Mouse (Mus musculus) left cerebral cortex, adult 9 months (tissue): Measurements from ENCODE around the gene Rnf145.
"Not testable (repeated sequence)": the region's sequence is repeated elsewhere in the genome, so short reads cannot be mapped to it uniquely, and the experiment has no call there.

Experiments used
- DNase-seq, 2 experiments: peaks; one replicate each; pipeline ENCODE4 v3.0.0; 2022; ENCODE audit warnings: low spot score in 2 of 2

Rnf145 gene

GRCm38 (mm10) chr11:44562389-44563135 is 43.8 kb downstream of the Rnf145 start:
- DNase-seq: peak in 1 of 2 experiments; percentile 53

GRCm38 (mm10) chr11:44564245-44564864 is 45.6 kb downstream of the Rnf145 start:
- no peak for DNase-seq

DNA sequence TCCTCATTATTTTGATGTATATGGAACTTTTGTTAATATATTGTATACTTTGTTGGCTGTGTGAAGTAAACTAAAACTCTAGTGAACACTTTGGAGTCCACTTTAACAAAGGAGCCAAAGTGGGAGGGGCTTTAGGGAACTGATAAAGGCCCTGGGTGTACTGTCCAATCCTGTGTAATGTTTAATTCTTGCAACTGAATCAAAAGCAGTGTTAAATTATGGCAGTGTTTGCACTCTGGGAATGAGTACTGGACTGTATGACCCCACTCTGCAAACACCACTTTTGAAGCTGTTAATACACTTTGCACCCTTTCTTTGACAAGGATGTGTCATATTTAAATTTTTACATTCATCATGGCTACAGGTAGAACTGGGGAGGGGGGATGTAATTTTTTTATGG is 46.2 kb downstream of the Rnf145 start:
- no peak for DNase-seq

DNA sequence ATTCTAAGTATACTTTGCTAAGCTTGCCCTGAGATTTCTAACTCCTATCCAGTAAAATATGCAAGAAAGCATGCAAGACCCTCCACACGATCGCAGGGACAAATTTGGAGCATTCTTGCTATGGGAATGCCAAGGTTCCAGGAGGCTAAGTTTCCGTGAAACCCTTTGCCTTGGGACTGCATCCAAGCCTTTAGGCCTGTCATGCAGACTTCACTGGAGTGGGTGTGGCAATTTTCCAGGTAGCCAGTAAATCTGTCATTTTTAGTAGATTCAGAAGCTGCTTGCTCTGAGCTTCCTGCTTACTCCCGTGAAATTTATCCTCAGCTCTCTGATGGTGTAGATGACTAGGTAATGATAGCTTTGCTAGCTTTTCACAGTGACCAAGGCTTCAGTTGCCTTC is 51.6 kb downstream of the Rnf145 start:
- not testable (repeated sequence) for DNase-seq

- no peak for DNase-seq
These were observed 54.0 kb downstream of the Rnf145 start for GRCm38 (mm10) chr11:44572781-44573180.

DNA sequence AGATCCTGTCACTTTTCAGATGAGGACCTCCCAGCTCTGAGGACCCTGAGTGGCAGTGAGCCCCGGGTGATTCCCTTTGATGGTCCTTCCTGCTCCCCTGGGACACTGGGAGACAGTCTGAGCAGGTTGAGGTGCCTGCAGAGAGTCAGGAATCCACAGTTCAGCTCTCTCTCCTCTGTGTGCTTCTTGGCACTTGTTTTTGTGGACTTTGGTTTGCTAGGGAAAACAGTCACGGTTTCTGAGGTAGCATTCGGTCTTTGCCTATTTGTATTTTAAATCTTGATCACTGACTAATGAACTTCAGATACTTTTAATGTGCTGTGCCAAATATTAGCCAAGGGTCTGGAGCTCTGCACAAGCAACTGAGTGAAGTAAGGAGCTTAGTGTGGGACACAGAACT is 54.6 kb downstream of the Rnf145 start:
- DNase-seq: no peak

DNA sequence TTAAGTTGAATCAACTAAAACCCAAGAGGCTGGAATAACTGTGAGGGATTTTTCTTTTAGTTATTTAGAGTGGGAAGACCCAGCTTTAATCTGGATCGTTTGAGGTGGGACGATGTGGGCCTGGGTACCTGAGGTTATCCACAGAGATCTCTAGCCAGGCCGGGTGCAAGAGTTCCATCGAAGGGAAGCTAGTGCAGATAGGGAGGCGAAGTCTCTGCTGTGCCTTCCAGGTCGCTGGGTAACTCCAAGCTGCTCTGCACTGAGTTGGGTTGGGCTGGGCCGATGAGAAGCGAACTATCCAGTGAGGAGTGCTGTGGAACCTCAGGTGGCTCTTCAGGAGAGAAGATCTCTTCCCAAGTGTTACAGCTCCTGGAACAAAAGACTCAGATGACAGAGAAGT is 55.6 kb downstream of the Rnf145 start:
- DNase-seq: no peak

DNA sequence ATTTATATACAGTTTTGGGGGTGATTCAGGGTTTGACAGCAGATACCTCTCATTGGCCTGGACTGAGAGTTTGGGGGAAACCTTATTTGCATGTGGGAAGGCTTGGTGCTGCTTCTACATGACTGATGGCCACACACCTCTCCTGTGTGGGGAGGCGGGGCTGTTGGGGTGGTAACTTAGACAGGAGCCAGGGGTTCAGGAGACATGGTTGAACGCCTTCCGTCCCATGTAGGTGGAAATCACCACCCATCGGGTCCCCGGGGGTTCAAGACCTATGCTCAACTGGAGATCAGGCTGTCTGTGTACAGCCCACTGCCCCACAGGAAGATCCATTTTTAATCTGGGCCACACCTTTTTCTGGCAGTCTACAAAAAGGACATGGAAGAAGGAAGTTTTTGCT is 56.1 kb downstream of the Rnf145 start:
- no peak for DNase-seq

GRCm38 (mm10) chr11:44577911-44578310 is 59.1 kb downstream of the Rnf145 start:
- no peak for DNase-seq

DNA sequence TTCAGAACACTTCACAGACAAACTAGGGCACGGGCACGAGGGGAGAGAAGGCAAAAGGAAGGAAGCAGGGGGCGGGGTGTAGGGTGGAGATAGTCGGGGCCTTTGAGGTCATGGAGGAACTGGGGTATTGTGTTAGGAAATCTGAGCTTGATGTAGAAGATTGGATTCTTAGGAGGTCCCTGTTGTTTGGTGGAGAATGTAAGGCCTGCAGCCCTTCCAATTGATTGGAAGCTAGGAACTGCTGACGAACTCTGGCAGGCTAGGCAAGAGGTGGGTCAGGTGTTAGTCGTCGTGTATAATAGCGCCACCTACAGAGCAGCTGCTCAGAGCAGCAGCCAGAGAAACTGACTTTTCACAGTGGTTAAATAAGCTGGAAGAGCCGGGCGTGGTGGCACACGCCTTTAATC is 62.5 kb downstream of the Rnf145 start:
- peak in 1 of 2 experiments; percentile 31 for DNase-seq

DNA sequence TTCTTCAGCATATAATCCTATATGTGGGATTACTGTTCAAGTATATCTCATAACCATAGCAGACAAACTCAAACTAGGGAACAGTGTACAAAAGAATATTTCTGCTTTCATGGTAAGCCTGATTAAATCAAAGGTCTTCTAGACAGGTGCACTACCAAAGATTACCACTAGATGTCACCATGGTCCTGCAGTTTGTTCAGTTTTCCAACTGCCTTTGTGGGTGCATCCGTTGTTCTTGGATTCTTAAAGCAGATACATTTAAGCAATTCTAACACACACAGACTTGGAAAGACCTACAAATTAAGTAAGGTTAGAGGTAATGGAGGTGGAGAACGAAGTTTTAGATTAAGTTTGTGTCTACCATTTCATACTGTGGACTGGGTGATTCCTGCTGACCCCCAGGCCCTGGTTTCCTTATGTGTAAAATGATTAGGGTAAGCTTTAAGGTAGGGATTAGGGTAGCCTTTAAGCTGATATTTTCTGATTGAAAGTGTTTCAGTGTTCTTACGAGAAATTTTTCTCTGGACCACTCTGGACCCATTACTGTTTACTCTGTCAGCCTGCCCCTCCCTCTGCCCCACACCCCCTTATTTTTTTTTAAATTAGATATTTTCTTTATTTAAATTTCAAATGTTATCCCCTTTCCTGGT is 67.4 kb downstream of the Rnf145 start:
- peak in 1 of 2 experiments; percentile 81 for DNase-seq

GRCm38 (mm10) chr11:44593016-44593415 is 74.3 kb downstream of the Rnf145 start:
- DNase-seq: no peak

DNA sequence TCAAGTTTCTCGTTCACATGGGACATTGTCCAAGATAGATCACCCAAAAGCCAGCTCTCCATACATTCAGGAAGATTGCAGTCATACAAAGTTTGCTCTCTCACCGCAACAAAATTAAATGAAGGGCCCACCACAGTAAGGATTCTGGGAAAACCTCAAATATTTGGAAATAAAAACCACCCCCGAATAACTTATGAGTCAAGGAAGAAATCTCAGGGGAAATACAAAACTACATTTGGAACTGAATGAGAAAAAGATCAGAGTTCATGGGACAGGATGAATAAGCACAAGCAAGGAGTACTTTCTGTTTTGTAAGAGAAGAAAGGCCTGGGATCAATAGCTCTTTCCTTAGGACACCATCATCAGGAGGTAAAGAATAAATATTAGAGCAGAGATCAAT is 76.0 kb downstream of the Rnf145 start:
- DNase-seq: no peak

GRCm38 (mm10) chr11:44606881-44607280 is 88.1 kb downstream of the Rnf145 start:
- DNase-seq: no peak

DNA sequence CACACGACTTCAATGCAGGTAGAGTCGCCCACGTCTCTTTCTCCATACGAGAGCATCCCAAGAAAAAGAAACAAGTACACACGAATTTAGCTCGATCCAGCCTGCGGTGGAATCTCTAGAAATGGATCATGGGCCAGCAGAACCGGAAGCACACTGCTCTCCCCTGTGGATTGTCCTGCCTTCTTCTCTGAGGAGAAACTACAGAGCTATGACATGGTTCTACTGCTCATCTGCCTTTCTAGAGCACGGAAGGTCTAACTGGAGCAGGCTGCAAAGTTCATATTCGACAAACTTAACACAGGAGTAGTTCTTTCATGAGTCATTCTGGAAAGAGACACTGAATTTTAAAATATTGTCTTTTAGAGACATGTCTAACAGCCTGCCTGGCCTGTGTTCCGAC is 89.9 kb downstream of the Rnf145 start:
- DNase-seq: no peak

- DNase-seq: peak; percentile 30 to 85
These were observed 92.4 kb downstream of the Rnf145 start for GRCm38 (mm10) chr11:44610971-44611781.

DNA sequence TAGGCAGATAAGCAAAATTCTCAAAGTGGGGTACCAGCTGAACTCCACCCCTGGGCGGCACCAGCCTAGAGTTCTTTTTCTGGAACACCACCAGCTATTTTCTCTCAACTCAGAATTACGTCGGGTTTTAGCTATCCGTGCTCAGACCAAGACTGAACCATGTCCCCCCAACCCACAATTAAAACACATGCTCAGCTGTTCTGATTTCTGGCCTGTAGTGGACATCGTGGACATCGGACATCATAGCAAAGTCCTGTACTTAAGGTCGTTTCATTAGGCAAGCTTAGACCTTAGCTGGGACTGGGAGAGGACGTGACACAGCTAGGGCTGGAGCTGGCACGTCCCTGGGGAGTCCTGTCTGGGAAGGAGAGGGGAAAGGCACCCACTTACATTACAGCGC is 93.4 kb downstream of the Rnf145 start:
- no peak for DNase-seq

DNA sequence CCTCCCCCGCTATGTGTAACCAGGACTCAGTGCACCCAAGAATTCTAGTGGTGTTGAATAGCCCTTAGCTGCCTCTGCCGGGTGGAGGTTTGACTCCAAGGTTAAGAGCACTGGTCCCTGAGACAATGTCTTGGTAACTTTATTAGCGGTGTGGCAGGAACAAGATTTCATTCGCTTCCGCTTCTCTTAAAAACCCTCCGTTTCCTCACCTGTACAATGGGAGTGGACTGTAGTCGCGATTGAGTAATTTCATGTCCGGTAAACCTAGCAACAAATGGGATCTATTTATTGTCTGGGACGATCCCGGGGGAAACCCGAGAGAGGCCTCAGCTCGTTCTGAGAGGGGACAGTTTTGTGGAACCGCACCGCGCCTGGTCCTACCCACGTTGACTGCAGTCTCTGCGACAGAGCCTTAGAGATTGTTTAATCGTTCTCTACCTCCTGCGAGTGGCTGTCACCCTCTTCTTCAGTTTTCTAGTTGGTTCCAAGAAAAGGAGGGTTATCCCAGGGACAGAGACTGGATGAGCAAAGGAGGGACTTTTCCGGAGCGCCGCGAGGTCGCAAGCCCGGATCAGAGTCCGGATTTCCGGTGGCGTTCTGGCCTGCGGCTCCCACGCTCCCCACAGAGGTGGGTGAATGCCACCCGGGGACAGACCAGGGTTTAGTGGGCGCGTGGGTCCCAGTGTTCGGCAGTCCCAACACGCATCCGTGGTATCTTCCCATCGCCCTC is 94.1 kb downstream of the Rnf145 start:
- DNase-seq: no peak

- no peak for DNase-seq
These were observed 94.8 kb downstream of the Rnf145 start for GRCm38 (mm10) chr11:44613411-44614180.
